Mouse (Mus musculus): ENCODE measurements around the gene Mup4. TPM values are rescaled to one million over a fixed set of nuclear protein-coding genes. Genes with fewer than 3 reads are reported as not detected.
A peak's percentile ranks its signal among the peaks of the same experiment; 100 is the strongest.

Gene Mup4
- polyA plus RNA-seq, 2 experiments, result not detected

GRCm38 (mm10) chr4:59928347-59928746 is 32.2 kb downstream of the Mup4 start:
- WGBS (ENCODE audit: insufficient replicate concordance), result 4% methylated on average over 6 of the region's 6 CpGs
- no peak for ATAC-seq (ENCODE audit: insufficient read depth)
- no peak overlapping the region for H3K9ac ChIP-seq (replicated peaks)
- H3K4me3 ChIP-seq (ENCODE audit: insufficient read depth in 1 of 2, low read depth in 2 of 2, low read length in 2 of 2), result no peak overlapping the region
- H3K9me3 ChIP-seq (ENCODE audit: control insufficient read depth, low read length), result no peaks in the 10 kb centered on the region
- H3K36me3 ChIP-seq (replicated peaks; ENCODE audit: control insufficient read depth, insufficient read depth, low read depth), result no peaks in the 10 kb centered on the region
- no peak overlapping the region for H3K4me2 ChIP-seq (ENCODE audit: low read depth)
- TF ChIP-seq EP300 (IDR thresholded peaks at IDR 0.05; ENCODE audit: low read depth), result no peak
- TF ChIP-seq CTCF (IDR thresholded peaks at IDR 0.05; ENCODE audit: low read depth), result peak; percentile 78
- no peaks in the 10 kb centered on the region for H3K27me3 ChIP-seq (ENCODE audit: control insufficient read depth, insufficient read depth, low read length)
- H3K4me1 ChIP-seq (replicated peaks; ENCODE audit: control insufficient read depth in 2 of 2, insufficient read depth in 2 of 2, low read length in 1 of 2), result no peaks in the 10 kb centered on the region
- DNase-seq (ENCODE audit: low read depth in 3 of 3, low spot score in 3 of 3), result peak; percentile 41 to 53 (median 52)
- no peak overlapping the region for H3K27ac ChIP-seq

- H3K36me3 ChIP-seq (replicated peaks; ENCODE audit: control insufficient read depth, insufficient read depth, low read depth), result no peaks in the 10 kb centered on the region
- H3K27ac ChIP-seq, result no peak overlapping the region
- WGBS (ENCODE audit: insufficient replicate concordance), result 53% methylated on average over 3 of the region's 3 CpGs
- no peaks in the 10 kb centered on the region for H3K9me3 ChIP-seq (ENCODE audit: control insufficient read depth, low read length)
- no peaks in the 10 kb centered on the region for H3K27me3 ChIP-seq (ENCODE audit: control insufficient read depth, insufficient read depth, low read length)
- no peak overlapping the region for H3K9ac ChIP-seq (replicated peaks)
- no peak overlapping the region for H3K4me2 ChIP-seq (ENCODE audit: low read depth)
- DNase-seq (ENCODE audit: low read depth in 3 of 3, low spot score in 3 of 3), result no peak
- ATAC-seq (ENCODE audit: insufficient read depth), result no peak
- H3K4me3 ChIP-seq (ENCODE audit: insufficient read depth in 1 of 2, low read depth in 2 of 2, low read length in 2 of 2), result no peak overlapping the region
- TF ChIP-seq EP300 (IDR thresholded peaks at IDR 0.05; ENCODE audit: low read depth) (no peak), CTCF (IDR thresholded peaks at IDR 0.05; ENCODE audit: low read depth) (no peak)
- no peaks in the 10 kb centered on the region for H3K4me1 ChIP-seq (replicated peaks; ENCODE audit: control insufficient read depth in 2 of 2, insufficient read depth in 2 of 2, low read length in 1 of 2)
Observed at GRCm38 (mm10) chr4:59927666-59928065, 32.8 kb downstream of the Mup4 start.

GRCm38 (mm10) chr4:59925082-59925481 is 35.4 kb downstream of the Mup4 start:
- TF ChIP-seq EP300 (IDR thresholded peaks at IDR 0.05; ENCODE audit: low read depth), result no peak
- no peak overlapping the region for H3K27ac ChIP-seq
- 70% methylated on average over 9 of the region's 9 CpGs for WGBS (ENCODE audit: insufficient replicate concordance)
- H3K36me3 ChIP-seq (replicated peaks; ENCODE audit: control insufficient read depth, insufficient read depth, low read depth), result no peaks in the 10 kb centered on the region
- H3K4me2 ChIP-seq (ENCODE audit: low read depth), result no peak overlapping the region
- no peaks in the 10 kb centered on the region for H3K27me3 ChIP-seq (ENCODE audit: control insufficient read depth, insufficient read depth, low read length)
- ATAC-seq (ENCODE audit: insufficient read depth) (no peak), DNase-seq (ENCODE audit: low read depth in 3 of 3, low spot score in 3 of 3) (no peak)
- no peak overlapping the region for H3K4me3 ChIP-seq (ENCODE audit: insufficient read depth in 1 of 2, low read depth in 2 of 2, low read length in 2 of 2)
- no peaks in the 10 kb centered on the region for H3K9me3 ChIP-seq (ENCODE audit: control insufficient read depth, low read length)
- H3K4me1 ChIP-seq (replicated peaks; ENCODE audit: control insufficient read depth in 2 of 2, insufficient read depth in 2 of 2, low read length in 1 of 2), result no peaks in the 10 kb centered on the region
- H3K9ac ChIP-seq (replicated peaks), result no peak overlapping the region

GRCm38 (mm10) chr4:59917966-59918365 is 42.5 kb downstream of the Mup4 start:
- Histone ChIP-seq H3K27ac (no peak overlapping the region), H3K36me3 (replicated peaks; ENCODE audit: control insufficient read depth, insufficient read depth, low read depth) (no peaks in the 10 kb centered on the region), H3K27me3 (ENCODE audit: control insufficient read depth, insufficient read depth, low read length) (peaks cover 6% of the 10 kb centered on the region), H3K9ac (replicated peaks) (no peak overlapping the region), H3K9me3 (ENCODE audit: control insufficient read depth, low read length) (no peaks in the 10 kb centered on the region), H3K4me3 (ENCODE audit: insufficient read depth in 1 of 2, low read depth in 2 of 2, low read length in 2 of 2) (no peak overlapping the region), H3K4me1 (replicated peaks; ENCODE audit: control insufficient read depth in 2 of 2, insufficient read depth in 2 of 2, low read length in 1 of 2) (no peaks in the 10 kb centered on the region), H3K4me2 (ENCODE audit: low read depth) (no peak overlapping the region)
- no peak for TF ChIP-seq EP300 (IDR thresholded peaks at IDR 0.05; ENCODE audit: low read depth)
- no peak for TF ChIP-seq CTCF (IDR thresholded peaks at IDR 0.05; ENCODE audit: low read depth)
- no peak for DNase-seq (ENCODE audit: low read depth in 3 of 3, low spot score in 3 of 3)
- 68% methylated on average over 3 of the region's 3 CpGs for WGBS (ENCODE audit: insufficient replicate concordance)
- ATAC-seq (ENCODE audit: insufficient read depth), result no peak

- no peak for DNase-seq (ENCODE audit: low read depth in 3 of 3, low spot score in 3 of 3)
- H3K4me3 ChIP-seq (ENCODE audit: insufficient read depth in 1 of 2, low read depth in 2 of 2, low read length in 2 of 2), result no peak within 1 kb of the TSS
- TF ChIP-seq EP300 (IDR thresholded peaks at IDR 0.05; ENCODE audit: low read depth) (no peak), CTCF (IDR thresholded peaks at IDR 0.05; ENCODE audit: low read depth) (no peak)
- peaks cover 6% of the 10 kb centered on the region for H3K27me3 ChIP-seq (ENCODE audit: control insufficient read depth, insufficient read depth, low read length)
- no peak within 1 kb of the TSS for H3K9ac ChIP-seq (replicated peaks)
- no peak within 1 kb of the TSS for H3K27ac ChIP-seq
- 22% methylated on average over 22 of the region's 22 CpGs for WGBS (ENCODE audit: insufficient replicate concordance)
- H3K4me2 ChIP-seq (ENCODE audit: low read depth), result no peak within 1 kb of the TSS
- H3K36me3 ChIP-seq (replicated peaks; ENCODE audit: control insufficient read depth, insufficient read depth, low read depth), result no peaks in the 10 kb centered on the region
- ATAC-seq (ENCODE audit: insufficient read depth), result no peak
- H3K4me1 ChIP-seq (replicated peaks; ENCODE audit: control insufficient read depth in 2 of 2, insufficient read depth in 2 of 2, low read length in 1 of 2), result no peaks in the 10 kb centered on the region
- H3K9me3 ChIP-seq (ENCODE audit: control insufficient read depth, low read length), result no peaks in the 10 kb centered on the region
Observed at GRCm38 (mm10) chr4:59914608-59915403, 45.7 kb downstream of the Mup4 start, which contains the start of gene Slc46a2. Gene Slc46a2 (minus strand): TSS chr4:59915056.

Measured in liver, embryonic 14.5 days (tissue).